Mouse (Mus musculus) embryonic facial prominence, embryonic 13.5 days (tissue): Measurements from ENCODE around the gene Mcm2. TPM values are rescaled to one million over a fixed set of nuclear protein-coding genes. Genes with fewer than 3 reads are reported as not detected.
A peak's percentile ranks its signal among the peaks of the same experiment; 100 is the strongest.

Experiments used
- ATAC-seq: fragments of 200-750 bp; cut with Nextera tagmentation; 2 replicates; pipeline ENCODE4 v1.8.0; 2017; ENCODE audit warnings: low read depth; ENCODE audit not compliant: insufficient number of reproducible peaks, insufficient read depth, low FRiP score, low TSS enrichment
- H3K27ac ChIP-seq: fragments of 300-500 bp; sonication (generic); 2 replicates; pipeline ENCODE4 v1.5.1; 2015; ENCODE audit warnings: moderate library complexity, mild to moderate bottlenecking, inconsistent platforms
- H3K27me3 ChIP-seq: fragments of 300-500 bp; sonication (generic); 2 replicates; pipeline ENCODE4 v1.6.1; 2015; ENCODE audit warnings: mild to moderate bottlenecking, inconsistent platforms
- H3K36me3 ChIP-seq: fragments of 300-500 bp; sonication (generic); 2 replicates; pipeline ENCODE4 v1.6.1; 2015; ENCODE audit warnings: mild to moderate bottlenecking, inconsistent platforms
- H3K4me1 ChIP-seq: fragments of 300-500 bp; sonication (generic); 2 replicates; pipeline ENCODE4 v1.6.1; 2015; ENCODE audit warnings: inconsistent platforms
- H3K4me2 ChIP-seq: fragments of 300-500 bp; sonication (generic); 2 replicates; pipeline ENCODE4 v1.6.1; 2015; ENCODE audit warnings: moderate library complexity, mild to moderate bottlenecking, inconsistent platforms
- H3K4me3 ChIP-seq: fragments of 300-500 bp; sonication (generic); 2 replicates; pipeline ENCODE4 v1.5.1; 2015; ENCODE audit warnings: mild to moderate bottlenecking, inconsistent platforms
- H3K9ac ChIP-seq: fragments of 300-500 bp; sonication (generic); 2 replicates; pipeline ENCODE4 v1.6.1; 2015; ENCODE audit warnings: mild to moderate bottlenecking, inconsistent platforms
- H3K9me3 ChIP-seq: fragments of 300-500 bp; sonication (generic); 2 replicates; pipeline ENCODE4 v1.6.1; 2016; ENCODE audit warnings: inconsistent platforms
- WGBS: fragments of 180-500 bp; shearing (Covaris S2); methylation state at CpG from one replicate; pipeline ENCODE4 v1.1.7; 2015; ENCODE audit warnings: mixed read lengths; 5-methylcytosine and 5-hydroxymethylcytosine counted together
- polyA plus RNA-seq: library from polyadenylated mRNA; unstranded; fragments of >200 nt; fragmentation: Nextera tagmentation; extraction: Ambion mirVana; gene quantifications from 2 replicates; pipeline ENCODE4 v1.2.1, GENCODE M21; 2015

Gene Mcm2
- polyA plus RNA-seq, 1 experiment from 2014 or later, result 131 TPM

DNA sequence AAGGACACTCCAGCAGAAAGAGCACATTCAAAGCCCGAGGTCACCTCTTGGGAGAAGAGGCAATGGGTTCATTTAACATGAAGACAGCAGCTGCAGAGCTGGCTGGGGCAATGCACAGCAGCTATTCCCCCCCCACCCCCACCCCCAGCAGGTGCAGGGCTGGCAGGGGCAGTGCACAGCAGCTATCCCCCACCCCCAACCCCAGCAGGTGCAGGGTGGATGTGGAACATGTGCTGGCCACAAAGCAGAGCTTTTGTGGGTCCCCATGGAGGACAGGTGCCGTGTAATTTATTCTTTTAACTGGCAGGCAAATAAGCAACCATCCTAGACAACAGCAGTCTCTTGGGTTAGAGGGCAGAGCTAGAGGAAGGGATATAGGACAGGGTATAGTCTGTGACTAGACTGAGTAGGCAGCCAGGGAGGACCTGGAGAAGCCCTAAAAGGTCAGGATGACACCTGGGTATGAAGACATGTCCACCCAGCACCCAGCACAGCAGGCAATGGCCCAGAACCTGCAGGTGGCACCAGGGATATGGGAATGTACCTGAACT lies 12.1 kb downstream of the Mcm2 start:
- H3K27ac ChIP-seq, result no peak overlapping the region
- H3K36me3 ChIP-seq, result peaks cover 100% of the 10 kb centered on the region
- no peaks in the 10 kb centered on the region for H3K27me3 ChIP-seq
- no peak overlapping the region for H3K9ac ChIP-seq
- H3K4me3 ChIP-seq, result no peak overlapping the region
- WGBS, result 81% methylated on average over 2 of the region's 2 CpGs
- H3K4me2 ChIP-seq, result no peak overlapping the region
- H3K9me3 ChIP-seq, result no peaks in the 10 kb centered on the region
- H3K4me1 ChIP-seq, result no peaks in the 10 kb centered on the region
- ATAC-seq, result no peak; the same call in 1 of the 2 replicates

DNA sequence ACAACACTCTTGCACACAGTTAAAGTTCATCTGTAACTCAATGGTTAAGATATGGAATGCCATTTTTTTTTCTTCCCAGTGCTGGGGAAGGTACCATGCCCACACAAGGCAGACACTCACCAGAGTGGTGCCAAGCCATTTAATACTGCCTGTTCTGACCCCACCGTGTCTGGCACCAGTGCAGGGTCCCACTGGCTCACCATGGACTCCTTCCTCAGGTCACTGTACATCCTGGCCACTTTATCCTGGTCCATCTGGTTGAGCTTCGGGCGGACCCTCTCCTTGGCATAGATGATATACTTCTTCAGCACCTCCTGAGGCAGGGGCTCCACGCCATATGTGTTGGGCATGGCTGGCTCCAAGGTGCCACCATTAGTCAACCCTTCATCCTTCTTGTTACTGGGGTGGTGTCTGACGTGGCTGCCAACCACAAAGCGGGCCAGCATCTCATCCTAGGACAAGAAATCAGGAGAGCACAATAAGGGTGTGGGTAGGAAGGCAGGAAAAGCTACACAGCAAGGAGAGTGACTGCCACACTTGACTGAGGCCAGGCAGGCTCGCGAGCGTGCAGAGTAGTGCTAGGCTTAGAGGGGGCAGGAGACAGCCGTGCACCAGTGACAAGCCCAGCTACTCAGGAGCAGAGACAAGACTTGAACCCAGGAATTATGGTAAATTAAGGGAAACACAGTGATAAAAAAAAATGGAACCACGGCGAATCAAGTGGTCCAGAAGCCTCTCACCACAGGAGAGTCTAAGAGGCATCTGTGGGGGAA lies 12.8 kb downstream of the Mcm2 start:
- Histone ChIP-seq H3K36me3 (peaks cover 98% of the 10 kb centered on the region), H3K27ac (no peak overlapping the region), H3K9me3 (no peaks in the 10 kb centered on the region), H3K4me2 (no peak overlapping the region), H3K27me3 (no peaks in the 10 kb centered on the region), H3K4me3 (no peak overlapping the region), H3K9ac (no peak overlapping the region), H3K4me1 (no peaks in the 10 kb centered on the region)
- no peak for ATAC-seq
- WGBS, result 94% methylated on average over 12 of the region's 12 CpGs

DNA sequence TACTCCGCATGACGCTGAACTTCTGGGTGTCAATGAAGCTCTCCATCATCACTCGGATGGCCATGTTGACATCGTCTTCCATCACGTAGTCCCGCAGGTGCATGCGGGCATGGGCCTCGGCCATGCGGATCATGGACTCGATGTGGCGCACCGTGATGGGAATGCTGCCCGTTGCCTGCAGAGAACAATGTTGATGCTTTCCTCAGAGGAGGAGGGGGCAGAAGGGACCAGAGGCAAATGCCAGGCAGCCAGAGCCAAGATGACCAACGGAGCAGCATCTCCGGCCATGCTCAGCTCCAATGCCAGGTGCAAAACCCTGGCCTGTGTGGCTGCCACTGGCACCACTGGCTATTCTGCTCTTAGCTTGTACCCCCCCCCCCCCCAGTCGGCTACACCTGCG lies 13.9 kb downstream of the Mcm2 start:
- H3K4me3 ChIP-seq, result no peak overlapping the region
- H3K36me3 ChIP-seq, result peaks cover 92% of the 10 kb centered on the region
- no peak overlapping the region for H3K27ac ChIP-seq
- no peaks in the 10 kb centered on the region for H3K4me1 ChIP-seq
- no peak for ATAC-seq
- no peak overlapping the region for H3K9ac ChIP-seq
- H3K9me3 ChIP-seq, result no peaks in the 10 kb centered on the region
- WGBS, result 95% methylated on average over 17 of the region's 17 CpGs
- no peak overlapping the region for H3K4me2 ChIP-seq
- no peaks in the 10 kb centered on the region for H3K27me3 ChIP-seq

DNA sequence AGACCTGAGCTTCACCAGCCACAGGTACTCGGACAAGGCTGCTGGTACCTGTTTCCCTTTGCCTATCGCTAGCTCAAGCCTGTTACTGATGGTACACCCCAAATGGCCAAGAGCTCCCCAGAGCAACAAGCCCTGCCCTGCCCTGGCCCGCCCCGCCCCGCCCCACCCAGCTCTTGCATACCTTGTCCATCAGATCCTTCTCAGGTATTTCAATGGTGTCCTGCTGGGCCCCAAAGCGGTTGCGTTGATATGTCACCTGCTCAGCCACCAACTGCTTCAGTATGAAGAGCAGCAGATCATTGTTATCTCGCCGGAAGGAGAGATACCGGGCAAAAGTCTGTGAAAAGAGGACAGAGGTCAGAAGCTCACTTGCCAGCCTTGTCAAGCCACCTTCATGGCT lies 14.4 kb downstream of the Mcm2 start:
- H3K27ac ChIP-seq, result no peak overlapping the region
- H3K9ac ChIP-seq, result no peak overlapping the region
- no peaks in the 10 kb centered on the region for H3K27me3 ChIP-seq
- H3K4me3 ChIP-seq, result no peak overlapping the region
- H3K4me2 ChIP-seq, result no peak overlapping the region
- no peak for ATAC-seq
- H3K36me3 ChIP-seq, result peaks cover 87% of the 10 kb centered on the region
- no peaks in the 10 kb centered on the region for H3K4me1 ChIP-seq
- no peaks in the 10 kb centered on the region for H3K9me3 ChIP-seq
- WGBS, result 85% methylated on average over 10 of the region's 10 CpGs

DNA sequence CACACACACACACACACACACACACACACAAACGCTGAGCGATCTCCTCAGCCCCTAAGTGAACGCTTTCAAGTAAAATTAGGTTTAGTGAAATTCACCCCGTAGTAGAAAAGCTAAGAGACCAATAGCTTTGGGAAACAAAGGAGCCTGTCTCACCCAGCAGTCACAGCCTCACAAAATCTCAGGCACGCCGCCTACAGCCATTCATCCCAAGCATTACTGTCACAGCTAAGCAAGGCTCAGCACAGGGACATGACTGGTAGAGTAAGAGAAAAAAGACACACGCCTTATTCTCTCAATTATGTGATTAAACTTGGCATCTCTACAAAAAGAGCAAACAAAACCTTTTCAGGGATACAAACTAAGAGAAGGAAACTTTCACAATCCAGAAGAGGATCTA lies 17.2 kb downstream of the Mcm2 start:
- Histone ChIP-seq H3K27ac (no peak overlapping the region), H3K27me3 (no peaks in the 10 kb centered on the region), H3K9ac (no peak overlapping the region), H3K4me3 (no peak overlapping the region), H3K4me2 (no peak overlapping the region), H3K36me3 (peaks cover 58% of the 10 kb centered on the region), H3K9me3 (no peaks in the 10 kb centered on the region), H3K4me1 (no peaks in the 10 kb centered on the region)
- WGBS, result 78% methylated on average over 7 of the region's 7 CpGs
- no peak for ATAC-seq

DNA sequence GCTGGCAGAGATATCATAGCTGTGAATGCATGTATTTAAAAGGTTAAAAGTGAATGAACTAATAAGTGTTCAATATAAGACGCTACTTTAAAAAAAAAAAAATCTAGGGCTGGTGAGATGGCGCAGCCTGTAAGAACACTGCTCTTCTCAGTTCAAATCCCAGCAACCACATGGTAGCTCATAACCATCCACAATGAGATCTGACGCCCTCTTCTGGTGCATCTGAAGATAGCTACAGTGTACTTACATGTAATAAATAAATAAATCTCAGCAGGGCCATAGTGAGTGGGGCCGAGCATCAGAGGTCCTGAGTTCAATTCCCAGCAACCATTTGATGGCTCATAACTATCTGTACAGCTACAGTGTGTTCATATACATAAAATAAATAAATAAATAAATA lies 19.1 kb downstream of the Mcm2 start:
- no peaks in the 10 kb centered on the region for H3K9me3 ChIP-seq
- H3K4me2 ChIP-seq, result no peak overlapping the region
- no peak overlapping the region for H3K27ac ChIP-seq
- peaks cover 40% of the 10 kb centered on the region for H3K36me3 ChIP-seq
- no peaks in the 10 kb centered on the region; the same call in 1 of the 2 replicates for H3K27me3 ChIP-seq
- 66% methylated on average over 4 of the region's 4 CpGs for WGBS
- no peak overlapping the region for H3K4me3 ChIP-seq
- H3K4me1 ChIP-seq, result no peaks in the 10 kb centered on the region
- ATAC-seq, result no peak
- H3K9ac ChIP-seq, result no peak overlapping the region

DNA sequence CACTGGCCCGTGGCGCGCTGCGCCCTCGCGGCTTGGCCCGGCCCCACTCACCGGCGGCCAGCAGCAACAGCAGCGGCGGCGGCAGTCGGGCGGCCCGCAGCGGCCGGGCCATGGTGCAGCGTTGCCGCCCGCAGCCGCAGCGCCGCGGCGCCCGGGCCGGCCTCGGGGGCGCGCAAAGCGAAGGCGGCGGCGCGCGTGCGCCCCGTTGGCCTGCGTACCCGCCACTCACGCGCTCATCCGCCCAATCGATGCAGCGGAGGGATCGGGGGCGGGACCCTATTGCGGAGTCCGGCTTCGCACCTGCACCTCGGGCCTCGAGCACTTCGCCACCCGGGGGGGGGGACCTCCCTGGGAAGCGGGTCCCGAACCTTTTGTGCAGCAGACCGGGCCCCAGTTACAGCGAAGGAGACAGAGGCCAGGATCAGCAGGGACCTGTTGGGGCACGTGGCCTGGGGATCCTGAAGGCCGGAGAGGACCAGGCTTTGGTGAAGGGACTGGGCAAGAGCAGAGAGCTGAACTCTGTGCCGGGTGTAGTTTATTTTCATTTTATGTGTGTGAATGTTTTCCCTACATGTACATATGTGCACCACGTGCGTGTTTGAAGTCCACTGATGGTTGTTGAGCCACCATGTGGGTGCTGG lies 23.6 kb downstream of the Mcm2 start, which contains the start of gene Podxl2:
TSS of gene Podxl2 (minus strand) at position 177 of the 641 bp plus-strand sequence.
- Histone ChIP-seq H3K27me3 (no peaks in the 10 kb centered on the region; the same call in 1 of the 2 replicates), H3K9ac (peak within 1 kb of the TSS; percentile 84), H3K36me3 (no peaks in the 10 kb centered on the region), H3K4me3 (peak within 1 kb of the TSS; percentile 72), H3K4me2 (peak within 1 kb of the TSS; percentile 96), H3K9me3 (no peaks in the 10 kb centered on the region), H3K4me1 (peaks cover 27% of the 10 kb centered on the region), H3K27ac (peak within 1 kb of the TSS; percentile 34; the same call in 1 of the 2 replicates)
- 6% methylated on average over 47 of the region's 63 CpGs for WGBS
- peak; percentile 61; the same call in 1 of the 2 replicates for ATAC-seq

DNA sequence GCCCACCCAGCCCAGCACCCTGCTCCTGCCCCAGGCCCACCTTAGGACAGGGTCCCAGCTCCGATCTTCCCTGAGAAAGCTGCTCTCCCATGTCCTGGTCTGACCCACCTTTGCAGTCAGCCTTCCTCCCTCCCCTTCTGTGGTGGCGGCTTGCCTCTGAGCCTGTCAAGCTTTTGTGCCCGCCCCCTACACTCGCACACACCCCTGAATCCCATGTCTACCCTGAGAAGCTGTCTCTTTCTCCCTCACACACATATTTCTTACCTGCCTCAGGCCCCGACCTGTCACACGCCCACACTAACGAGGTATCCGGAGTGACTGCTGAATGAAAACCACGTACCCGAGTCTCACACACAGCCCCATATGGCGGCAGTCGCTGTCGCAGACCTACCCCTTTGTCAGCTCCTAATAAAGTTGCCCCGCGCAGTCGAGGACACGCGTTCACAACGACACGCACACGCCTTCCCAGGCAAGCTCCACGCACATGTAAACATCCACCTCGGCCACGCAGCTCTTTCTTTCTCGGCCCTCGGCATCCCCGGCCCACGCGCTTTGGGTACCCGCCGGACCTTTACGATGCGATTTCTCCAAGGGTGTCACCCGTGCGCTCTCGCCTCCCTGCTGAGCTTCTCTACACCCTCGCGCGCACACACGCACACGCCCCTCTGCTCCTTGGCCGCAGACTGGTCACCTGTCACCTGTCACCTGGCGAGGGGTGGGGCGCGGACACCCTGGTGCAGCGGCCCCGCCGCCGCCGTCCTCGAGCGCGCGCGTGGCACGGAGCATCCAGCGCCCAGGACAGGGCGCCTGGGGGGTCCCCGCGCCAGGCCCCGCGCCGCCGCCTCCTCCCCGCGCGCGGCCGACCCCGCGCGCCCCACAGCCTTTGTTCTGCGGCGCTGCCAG lies 24.4 kb downstream of the Mcm2 start:
- 1% methylated on average over 70 of the region's 74 CpGs for WGBS
- peak; percentile 67 for ATAC-seq
- Histone ChIP-seq H3K4me3 (peak overlapping the region; percentile 72), H3K4me1 (peaks cover 27% of the 10 kb centered on the region), H3K27me3 (no peaks in the 10 kb centered on the region; the same call in 1 of the 2 replicates), H3K9ac (peak overlapping the region; percentile 84), H3K9me3 (no peaks in the 10 kb centered on the region), H3K36me3 (no peaks in the 10 kb centered on the region; the same call in 1 of the 2 replicates), H3K4me2 (peak overlapping the region; percentile 96), H3K27ac (peak overlapping the region; percentile 34; the same call in 1 of the 2 replicates)

DNA sequence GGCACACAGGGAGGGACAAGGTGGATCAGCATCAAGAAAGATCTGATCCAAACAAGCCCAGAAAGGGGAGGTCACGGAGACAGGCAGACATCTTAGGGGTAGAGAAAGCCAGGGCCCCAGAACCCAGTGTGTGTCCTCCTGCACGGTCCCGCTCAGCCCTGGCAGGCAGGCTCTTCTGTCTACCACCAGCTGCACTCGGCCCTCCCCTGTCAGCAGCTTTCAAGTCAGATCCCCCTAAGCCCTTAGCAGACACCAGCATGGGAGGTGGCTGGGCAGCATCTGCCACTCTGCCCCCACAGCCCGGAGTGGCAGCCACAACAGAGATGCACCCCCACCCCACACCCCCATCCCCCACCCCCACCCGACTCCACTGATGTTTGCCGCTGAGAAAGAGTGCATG lies 25.8 kb downstream of the Mcm2 start:
- no peaks in the 10 kb centered on the region; the same call in 1 of the 2 replicates for H3K27me3 ChIP-seq
- WGBS, result 33% methylated on average over 7 of the region's 7 CpGs
- no peaks in the 10 kb centered on the region for H3K9me3 ChIP-seq
- no peak overlapping the region for H3K27ac ChIP-seq
- ATAC-seq, result no peak
- H3K9ac ChIP-seq, result peak overlapping the region; percentile 84; the same call in 1 of the 2 replicates
- peak overlapping the region; percentile 96 for H3K4me2 ChIP-seq
- H3K36me3 ChIP-seq, result no peaks in the 10 kb centered on the region; the same call in 1 of the 2 replicates
- peak overlapping the region; percentile 72; the same call in 1 of the 2 replicates for H3K4me3 ChIP-seq
- peaks cover 27% of the 10 kb centered on the region for H3K4me1 ChIP-seq

DNA sequence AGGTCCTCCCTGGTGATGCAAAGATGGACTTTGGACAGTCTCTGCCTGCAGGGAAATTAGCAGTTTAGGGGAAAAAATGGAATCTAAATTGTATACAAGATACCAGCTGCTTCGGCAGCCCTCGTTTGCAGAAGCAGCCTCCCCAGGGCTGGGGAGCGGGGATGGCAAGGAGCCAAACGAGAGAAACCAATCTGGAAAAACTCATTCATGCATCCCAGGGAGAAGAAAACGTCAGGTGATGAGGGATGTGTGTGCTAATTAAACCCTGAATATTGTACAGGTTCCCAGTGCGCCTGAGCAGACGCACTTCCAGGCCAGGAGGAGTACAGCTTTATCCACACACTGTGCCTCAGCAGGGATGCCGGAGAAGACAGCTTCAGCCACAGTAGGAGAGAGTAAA lies 27.0 kb downstream of the Mcm2 start:
- H3K36me3 ChIP-seq, result no peaks in the 10 kb centered on the region; the same call in 1 of the 2 replicates
- peaks cover 27% of the 10 kb centered on the region for H3K4me1 ChIP-seq
- 0 out of 2 replicates have a peak overlapping the region, but pooled peaks have one; percentile 2 for H3K27ac ChIP-seq
- H3K4me2 ChIP-seq, result no peak overlapping the region
- no peaks in the 10 kb centered on the region; the same call in 1 of the 2 replicates for H3K27me3 ChIP-seq
- H3K4me3 ChIP-seq, result no peak overlapping the region
- no peak overlapping the region for H3K9ac ChIP-seq
- ATAC-seq, result no peak
- no peaks in the 10 kb centered on the region for H3K9me3 ChIP-seq
- WGBS, result 34% methylated on average over 8 of the region's 8 CpGs

DNA sequence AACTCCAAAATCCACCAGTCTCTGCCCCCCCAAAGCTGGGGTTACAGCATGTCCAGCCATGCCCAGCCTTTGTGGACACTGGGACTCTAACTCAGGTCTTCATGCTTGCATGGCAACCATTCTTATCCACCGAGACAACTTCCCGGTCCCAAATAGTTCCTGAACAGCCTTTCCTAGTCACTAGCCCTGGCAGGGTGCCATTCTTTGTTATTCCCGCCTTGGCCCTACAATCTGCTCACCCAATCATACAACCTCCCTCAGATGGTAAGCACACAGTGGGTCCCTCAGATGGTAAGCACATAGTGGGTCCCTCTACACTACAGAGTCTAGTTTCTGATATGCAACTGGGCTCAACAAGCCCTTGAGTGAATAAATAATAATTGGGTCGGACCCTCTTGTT lies 28.0 kb downstream of the Mcm2 start:
- Histone ChIP-seq H3K4me2 (no peak overlapping the region), H3K27me3 (no peaks in the 10 kb centered on the region), H3K4me1 (peaks cover 27% of the 10 kb centered on the region), H3K4me3 (no peak overlapping the region), H3K9ac (no peak overlapping the region), H3K27ac (no peak overlapping the region), H3K9me3 (no peaks in the 10 kb centered on the region), H3K36me3 (no peaks in the 10 kb centered on the region; the same call in 1 of the 2 replicates)
- no peak for ATAC-seq
- 74% methylated on average over 4 of the region's 4 CpGs for WGBS
